Mouse (Mus musculus) heart, postnatal 0 days (tissue): ENCODE measurements around the gene Nfe2.

Source experiments
- CTCF ChIP-seq: IDR thresholded peaks from 2 replicates; pipeline ENCODE4 v1.5.1; 2016; ENCODE audit warnings: antibody characterized with exemption, control low read depth, low read depth
- EP300 ChIP-seq: IDR thresholded peaks from 2 replicates; pipeline ENCODE4 v1.6.1; 2016; ENCODE audit warnings: antibody characterized with exemption, low read depth

DNA sequence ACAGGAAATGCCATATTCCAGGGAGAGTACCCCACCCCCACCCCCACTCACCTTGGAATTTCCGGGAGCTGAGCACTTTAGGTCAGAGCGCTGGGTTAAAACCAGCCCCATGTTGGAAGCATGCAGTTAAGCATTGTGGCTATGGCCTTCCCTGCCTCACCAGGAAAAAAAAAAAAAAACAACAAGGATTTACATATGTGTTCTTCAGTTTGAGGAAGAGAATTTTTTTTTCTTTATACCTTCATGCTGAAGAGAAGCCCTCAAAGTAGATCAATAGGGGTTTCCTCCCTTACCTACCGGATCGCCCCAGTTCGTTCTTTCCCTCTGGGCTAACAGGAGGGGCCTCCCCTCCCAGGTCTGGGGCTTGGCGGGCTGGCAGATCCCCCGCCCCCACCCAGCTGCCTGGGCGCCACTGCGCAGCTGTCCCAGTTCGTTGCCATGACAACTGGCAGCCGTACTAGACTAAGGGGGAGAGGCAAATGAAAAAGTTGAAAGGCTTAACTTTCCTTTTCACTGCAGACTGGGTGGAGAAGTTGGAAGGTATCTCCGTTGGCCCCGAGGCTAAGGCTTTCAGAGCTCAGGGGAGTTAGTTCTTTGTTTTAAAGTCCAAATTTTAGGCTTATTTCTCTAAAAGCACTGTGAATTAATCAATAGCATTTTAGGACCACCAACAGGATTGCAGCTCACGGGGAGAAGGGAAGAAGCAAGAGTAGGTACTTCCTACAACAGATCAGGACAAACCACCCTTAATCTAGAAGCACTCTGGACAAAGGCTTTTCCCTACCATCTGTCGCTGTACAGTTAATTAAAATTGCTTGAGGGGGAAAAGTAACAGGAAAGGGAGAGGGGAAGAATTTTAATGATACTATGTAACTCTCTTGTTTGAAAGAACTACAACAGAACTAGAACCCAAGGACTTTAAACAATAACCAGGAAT, 43.0 kb downstream of the Nfe2 start:
- no peak for TF ChIP-seq EP300
- TF ChIP-seq CTCF = no peak
